Mouse (Mus musculus): ENCODE data around the gene Dhx16.
"Not testable (repeated sequence)": the region's sequence is repeated elsewhere in the genome, so short reads cannot be mapped to it uniquely, and the experiment has no call there.

The Dhx16 gene

DNA sequence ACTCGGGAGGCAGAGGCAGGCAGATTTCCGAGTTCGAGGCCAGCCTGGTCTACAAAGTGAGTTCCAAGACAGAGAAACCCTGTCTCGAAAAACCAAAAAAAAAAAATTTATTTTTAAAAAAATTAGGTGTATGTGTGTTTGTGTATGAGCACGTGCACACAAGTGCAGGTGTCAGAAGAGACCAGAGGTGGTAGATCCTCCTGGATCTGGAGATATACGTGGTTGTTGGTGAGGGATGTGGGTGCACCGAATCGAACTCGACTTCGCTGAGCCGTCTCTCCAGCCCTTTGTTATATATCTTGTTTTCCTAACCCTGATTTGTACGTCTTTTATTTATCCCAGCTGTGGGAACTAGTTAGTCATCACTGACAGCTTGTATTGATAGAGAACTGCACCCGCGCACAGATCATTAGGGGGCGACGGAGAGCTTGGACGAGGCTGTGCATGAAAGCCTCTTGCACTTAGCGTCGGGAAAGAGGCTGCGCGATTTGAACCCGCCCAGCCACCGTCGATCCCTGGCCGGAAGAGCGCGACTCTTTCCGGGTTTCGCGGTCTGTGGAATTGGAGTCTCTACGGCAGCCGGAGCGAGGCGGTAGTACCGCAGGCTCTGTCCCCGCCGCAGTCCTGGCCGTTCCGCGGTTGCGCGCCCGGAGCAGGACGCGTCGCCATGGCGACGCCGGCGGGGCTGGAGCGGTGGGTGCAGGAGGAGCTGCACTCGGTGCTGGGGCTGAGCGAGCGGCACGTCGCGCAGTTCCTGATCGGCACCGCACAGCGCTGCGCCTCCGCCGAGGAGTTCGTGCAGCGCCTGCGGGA lies at the start of gene Dhx16:
Gene Dhx16 (plus strand): TSS at position 575 of the 813 bp plus-strand sequence.
- DNase-seq = peak; percentile 97

DNA sequence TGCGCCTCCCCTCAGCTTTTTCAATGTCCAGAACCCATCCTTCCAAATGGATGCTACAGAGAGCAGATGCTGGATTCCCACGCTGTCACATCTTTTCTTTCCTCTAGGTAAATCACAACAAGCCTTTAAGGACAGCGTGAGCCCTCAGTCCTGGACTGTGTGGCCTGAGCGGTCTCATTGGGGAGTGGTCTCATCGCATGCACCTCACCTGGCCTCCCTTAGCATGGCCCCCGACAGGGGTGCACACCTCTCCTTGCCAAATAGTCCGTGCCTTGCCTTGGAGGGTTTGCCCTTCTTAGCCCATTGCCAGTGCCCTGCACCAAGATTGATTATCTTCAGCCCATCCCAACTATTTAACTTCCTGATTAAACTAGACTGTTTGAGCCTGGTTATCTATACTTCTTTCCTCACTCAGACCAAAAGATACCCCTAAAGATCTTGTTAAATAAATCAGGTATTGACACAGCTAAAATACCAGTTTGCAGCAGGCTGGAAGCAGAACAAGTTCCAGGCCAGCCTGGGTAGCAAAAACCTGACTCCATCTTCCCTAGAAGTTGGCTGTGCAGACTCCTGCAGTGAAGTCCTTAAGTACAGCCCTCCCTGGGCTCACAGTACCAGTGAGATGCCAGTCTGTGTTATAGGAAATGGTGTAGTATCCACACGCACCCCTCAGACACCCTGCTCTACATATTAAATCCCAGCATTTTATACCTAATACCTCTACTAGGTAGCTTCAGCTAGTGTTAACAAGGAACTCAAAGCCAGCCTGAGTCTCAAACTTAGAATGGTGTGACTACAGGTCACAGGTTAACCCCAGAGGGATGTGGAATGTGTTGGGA lies 47.0 kb upstream of the Dhx16 start:
- DNase-seq = no peak

DNA sequence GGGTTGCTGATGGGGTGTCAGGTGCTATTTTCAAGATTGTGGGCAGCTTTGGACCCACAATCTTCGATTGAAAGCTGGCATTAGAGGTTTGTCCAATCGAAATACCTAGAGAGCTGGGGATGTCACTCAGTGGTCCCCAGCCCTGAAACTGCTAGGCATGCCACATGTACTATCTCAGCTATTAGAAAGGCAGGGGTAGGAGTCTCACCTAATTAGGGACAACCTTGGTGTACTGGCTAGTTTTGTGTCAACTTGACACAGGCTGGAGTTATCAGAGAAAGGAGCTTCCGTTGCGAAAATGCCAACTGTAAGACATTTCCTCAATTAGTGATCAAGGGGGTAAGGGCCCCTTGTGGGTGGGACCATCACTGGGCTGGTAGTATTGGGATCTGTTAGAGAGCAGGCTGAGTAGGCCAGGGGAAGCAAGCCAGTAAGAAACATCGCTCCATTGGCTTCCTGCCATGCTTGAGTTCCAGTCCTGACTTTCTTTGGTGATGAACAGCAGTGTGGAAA lies 46.3 kb upstream of the Dhx16 start:
- no peak for DNase-seq

DNA sequence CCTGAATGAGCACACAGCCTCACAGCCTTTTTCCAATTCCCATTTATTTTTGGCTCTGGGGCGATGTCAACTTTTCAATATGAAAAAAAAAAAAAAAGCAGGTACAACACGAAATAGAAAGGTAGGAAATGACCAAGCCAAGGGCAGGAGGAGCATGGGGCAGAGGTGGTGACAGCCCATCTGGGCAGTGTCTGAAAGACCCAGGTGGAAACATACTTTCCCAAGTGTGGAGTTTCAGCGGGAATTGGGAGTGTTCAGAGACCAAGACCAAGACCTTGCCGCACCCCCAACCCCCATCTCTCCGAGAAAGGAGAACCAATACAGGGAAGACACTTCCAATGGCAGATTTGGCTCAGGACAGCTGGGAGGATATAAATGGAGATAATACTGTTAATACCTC lies 45.7 kb upstream of the Dhx16 start:
- DNase-seq = no peak

DNA sequence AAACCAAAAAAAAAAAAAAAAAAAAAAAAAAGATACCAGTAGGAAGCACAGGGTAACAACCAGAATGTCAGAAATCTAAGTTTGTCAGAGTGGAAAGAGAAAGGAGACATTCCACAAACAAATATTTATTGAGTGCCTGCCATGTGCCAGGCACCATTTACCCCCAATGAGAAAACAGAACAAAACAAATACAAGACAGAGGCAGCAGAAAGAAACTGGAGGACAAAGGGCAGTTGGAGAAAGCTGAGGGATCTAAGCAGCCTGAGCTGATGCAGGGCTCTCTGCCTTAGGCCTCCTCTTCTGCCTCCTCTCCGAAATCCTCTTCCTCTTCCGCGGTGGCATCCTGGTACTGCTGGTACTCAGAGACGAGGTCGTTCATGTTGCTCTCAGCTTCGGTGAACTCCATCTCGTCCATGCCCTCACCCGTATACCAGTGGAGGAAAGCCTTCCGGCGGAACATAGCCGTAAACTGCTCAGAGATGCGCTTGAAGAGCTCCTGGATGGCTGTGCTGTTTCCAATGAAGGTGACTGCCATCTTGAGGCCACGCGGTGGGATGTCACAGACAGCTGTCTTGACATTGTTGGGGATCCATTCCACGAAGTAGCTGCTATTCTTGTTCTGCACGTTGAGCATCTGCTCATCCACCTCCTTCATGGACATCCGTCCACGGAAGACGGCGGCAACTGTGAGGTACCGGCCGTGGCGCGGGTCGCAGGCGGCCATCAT lies 44.8 kb upstream of the Dhx16 start:
- no peak for DNase-seq

DNA sequence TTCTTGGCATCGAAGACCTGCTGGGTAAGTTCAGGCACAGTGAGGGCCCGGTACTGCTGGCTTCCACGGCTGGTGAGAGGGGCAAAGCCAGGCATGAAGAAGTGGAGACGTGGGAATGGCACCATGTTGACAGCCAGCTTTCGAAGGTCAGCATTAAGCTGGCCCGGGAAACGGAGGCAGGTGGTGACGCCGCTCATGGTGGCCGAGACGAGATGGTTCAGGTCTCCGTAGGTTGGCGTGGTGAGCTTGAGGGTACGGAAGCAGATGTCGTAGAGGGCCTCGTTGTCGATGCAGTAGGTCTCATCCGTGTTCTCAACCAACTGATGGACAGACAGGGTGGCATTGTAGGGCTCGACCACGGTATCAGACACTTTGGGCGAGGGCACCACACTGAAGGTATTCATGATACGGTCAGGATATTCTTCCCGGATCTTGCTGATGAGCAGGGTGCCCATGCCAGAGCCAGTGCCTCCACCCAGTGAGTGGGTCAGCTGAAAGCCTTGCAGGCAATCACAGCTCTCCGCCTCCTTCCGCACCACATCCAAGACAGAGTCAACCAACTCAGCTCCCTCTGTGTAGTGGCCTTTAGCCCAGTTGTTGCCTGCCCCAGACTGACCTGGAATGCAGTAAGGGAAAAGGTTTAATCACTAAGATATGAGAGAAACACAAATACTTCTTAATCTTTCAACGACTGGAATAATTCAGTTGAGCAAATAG lies 44.0 kb upstream of the Dhx16 start:
- DNase-seq = no peak

DNA sequence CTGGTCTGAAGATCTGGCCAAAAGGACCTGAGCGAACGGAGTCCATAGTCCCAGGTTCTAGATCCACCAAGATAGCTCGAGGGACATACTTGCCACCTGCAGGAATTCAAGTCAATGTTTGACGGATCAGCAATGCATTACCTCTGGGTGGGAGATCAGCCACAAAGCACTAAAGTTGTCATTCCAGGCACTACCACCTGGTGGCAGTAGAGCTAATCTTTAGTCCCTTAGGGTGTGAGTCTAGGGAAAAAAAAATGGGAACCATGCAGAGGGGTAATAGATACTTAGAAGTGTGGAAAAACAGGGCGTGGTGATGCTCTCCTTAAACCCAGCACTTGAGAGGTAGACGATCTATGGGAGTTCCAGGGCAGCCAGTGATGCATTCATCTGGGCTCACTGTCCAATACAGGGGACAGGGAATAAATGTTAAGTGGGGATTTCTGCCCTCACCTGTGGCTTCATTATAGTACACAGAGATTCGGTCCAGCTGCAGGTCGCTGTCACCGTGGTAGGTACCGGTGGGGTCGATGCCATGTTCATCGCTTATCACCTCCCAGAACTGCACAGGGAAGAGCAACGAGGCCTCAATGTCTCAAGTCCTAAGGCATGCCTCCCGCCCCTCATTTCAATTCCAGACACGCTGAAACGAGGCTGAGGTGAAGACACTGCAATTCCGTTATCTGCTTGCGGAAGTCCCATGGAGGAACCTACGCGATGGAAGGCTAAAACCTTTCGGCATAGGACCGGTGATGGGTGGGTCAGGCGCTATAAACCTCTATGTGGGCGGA lies 43.2 kb upstream of the Dhx16 start:
- peak; percentile 90 for DNase-seq

DNA sequence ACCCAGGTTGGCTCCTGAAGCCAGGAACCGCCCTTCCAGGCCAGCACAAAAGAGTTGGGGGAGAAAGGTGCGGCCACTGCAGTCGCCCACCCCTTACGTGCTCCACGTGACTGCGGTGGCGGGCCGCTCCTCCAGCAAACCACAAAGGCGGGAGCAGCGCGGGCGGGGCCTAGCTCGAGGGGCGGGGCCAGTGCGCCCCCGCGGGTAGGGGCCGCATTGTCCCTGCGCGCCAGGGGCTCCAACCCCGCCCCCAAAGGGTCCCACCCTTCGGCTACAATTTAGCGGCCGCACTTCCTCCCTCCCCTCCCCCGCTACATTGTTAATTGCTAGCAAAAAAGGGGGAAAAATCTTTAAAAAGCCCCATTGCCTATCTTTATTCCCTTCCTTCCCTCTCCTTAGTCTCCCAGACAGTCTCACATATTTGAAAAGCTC lies 42.6 kb upstream of the Dhx16 start:
- peak; percentile 90 for DNase-seq

DNA sequence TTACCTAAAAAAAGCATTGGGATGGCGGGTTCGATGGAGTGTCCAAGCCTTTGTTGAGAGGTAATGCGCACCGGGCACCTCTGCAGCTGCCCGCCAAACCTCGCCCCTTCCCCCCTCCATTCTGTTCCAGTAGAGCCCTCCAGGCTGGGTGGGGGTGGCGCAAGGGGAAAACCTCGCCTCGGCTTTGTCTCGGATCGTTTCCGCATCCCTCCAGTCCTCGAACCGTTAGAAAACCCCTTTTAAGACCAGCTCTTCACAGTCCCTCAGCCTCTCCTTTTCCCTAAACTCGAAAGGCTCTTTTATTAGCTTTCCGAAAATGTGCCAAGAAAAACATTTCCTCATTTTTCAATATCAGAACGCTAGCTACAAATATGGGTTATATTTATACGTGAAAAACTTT lies 42.1 kb upstream of the Dhx16 start:
- no peak for DNase-seq

DNA sequence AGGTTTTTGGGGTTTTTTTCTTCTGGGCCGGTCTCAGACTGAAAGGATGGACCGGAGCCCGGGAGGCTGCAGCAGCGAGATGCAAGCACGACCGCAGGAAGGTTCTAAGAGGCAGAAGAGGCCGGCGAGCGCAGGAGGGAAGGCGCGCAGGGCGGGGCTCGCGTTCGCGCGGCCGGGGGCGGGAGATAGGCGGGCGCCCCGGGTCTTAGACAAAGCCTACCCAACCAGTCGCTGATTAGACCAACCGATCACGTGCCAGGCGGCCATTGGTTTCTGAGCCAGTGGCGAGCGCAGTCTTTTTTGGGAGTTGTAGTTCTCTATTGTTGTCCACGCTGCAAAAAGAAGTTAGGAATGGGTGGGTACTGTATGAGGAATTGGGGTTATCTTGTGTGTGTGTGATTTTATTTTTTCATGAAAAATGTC lies 41.5 kb upstream of the Dhx16 start, which contains the start of gene Tubb5:
Gene Tubb5 (minus strand): TSS at position 185 of the 423 bp plus-strand sequence.
- DNase-seq = peak; percentile 98

DNA sequence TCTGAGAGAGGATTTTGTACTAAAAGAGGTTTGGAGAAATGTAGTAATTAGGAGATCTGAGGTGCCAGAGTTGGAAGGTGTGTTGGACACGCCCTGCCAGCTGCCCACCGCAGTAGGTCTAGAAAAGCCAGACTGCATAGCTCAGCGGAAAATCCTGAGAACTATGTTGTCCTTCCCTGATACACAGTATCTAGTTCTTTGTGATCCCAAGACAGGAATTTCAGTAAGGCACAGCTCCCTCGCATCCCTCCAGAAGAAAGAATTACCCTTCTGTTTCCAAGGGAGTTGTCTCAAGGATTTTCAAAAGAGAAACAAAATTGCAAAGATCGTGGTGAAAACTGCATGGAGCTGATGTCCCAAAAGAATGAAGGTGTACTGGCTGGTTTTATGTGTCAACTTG lies 41.0 kb upstream of the Dhx16 start:
- no peak for DNase-seq

DNA sequence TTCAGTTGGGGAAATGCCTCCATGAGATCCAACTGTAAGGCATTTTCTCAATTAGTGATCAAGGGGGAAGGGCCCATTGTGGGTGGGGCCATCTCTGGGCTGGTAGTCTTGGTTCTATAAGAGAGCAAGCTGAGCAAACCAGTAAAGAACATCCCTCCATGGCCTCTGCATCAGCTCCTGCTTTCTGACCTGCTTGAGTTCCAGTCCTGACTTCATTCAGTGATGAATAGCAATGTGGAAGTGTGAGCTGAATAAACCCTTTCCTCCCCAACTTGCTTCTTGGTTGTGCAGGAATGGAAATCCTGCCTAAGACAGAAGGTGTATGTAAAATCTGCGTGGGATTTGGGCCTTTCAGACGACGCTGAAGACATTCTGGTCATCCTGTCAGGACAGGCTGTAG lies 40.6 kb upstream of the Dhx16 start:
- not testable (repeated sequence) for DNase-seq

DNA sequence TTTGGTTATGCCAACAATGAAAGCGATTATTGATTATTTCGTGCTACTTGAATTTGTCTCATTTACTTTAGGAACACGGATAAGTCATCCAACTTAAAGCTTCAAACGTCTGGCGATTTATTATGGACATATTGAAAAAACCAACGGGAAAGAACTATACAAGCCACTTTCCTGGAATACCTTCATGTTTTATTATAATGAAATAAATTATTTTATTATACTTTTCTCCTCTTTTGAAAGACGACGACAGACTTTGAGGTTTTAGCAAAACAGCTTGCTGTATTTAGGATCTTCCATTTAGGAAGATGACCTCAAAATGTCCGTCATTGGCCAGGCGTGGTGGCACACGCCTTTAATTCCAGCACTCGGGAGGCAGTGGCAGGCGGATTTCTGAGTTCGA lies 39.1 kb upstream of the Dhx16 start:
- DNase-seq = no peak

DNA sequence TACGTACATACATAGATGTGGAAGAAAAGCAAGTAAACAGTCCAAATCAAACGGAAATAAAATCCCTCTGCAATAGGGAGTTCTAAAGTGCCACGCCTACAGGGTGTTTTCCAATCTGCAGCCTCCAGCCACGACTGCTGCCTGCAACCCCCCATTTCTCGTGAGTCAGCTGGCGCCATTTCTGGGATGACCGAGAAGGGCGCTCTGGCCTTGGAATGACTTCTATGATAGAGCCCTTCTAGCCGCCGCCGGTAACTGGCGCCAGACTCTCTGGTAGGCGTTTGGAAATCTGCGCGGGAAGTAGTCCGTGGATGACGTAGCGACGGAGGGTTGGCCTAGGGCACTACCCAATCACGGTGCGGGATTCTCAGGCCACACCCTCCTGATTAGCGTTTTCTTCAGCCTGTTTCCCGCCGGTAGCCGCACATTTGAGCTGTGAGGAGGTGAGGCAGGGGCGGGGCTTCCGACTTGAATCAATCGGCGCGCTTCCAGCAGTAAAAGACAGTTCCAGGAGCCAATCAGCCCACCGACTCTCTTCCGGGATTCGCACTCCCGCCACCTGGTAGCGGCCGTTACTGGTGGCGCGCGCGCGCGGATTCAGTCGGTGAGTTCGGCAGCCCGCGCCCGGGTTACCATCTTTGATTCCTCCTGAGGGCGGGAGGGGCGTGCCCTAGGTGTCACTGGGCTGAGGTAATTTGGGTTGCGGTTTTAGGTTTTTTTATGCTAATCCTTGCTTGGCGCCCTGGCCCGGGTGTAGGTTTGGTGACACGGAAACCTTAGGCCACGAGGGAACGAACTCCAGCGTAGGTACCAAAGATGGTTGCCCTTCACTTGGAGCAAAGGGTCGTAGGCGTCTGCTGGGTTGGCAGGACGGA lies 38.3 kb upstream of the Dhx16 start, which contains the start of gene Mdc1:
Gene Mdc1 (plus strand): TSS at position 440 of the 875 bp plus-strand sequence.
- peak; percentile 100 for DNase-seq

DNA sequence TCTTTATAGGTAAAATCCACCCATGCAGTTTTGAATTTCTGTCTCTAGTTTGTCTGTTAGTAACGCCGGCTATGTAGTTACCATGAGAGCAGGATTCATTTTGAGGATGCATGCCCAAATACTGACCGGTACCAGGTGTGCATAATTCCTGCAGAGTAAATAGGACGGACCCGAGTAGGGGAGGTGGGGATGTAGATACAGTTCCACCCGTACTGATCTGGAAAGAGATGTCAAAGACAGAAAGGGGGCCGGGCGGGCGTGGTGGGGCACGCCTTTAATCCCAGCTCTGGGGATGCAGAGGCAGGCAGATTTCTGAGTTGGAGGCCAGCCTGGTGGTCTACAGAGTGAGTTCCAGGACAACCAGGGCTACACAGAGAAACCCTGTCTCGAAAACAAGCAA lies 37.6 kb upstream of the Dhx16 start:
- no peak for DNase-seq

DNA sequence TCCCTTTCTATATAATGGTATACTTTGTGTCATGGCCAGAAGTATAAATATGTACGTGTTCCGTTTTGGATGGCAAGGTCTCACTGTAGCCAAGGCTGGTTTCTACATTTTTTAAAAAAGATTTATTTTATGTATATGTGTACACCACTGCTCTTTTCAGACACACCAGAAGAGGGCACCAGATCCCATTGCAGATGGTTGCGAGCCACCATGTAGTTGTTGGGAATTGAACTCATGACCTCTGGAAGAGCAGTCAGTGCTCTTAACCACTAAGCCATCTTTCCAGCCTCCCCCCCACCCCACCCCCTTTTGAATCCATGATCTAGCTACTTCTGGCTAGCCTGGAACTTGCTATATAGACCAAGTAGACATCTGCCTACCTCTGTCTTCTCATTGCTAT lies 36.1 kb upstream of the Dhx16 start:
- DNase-seq = no peak

DNA sequence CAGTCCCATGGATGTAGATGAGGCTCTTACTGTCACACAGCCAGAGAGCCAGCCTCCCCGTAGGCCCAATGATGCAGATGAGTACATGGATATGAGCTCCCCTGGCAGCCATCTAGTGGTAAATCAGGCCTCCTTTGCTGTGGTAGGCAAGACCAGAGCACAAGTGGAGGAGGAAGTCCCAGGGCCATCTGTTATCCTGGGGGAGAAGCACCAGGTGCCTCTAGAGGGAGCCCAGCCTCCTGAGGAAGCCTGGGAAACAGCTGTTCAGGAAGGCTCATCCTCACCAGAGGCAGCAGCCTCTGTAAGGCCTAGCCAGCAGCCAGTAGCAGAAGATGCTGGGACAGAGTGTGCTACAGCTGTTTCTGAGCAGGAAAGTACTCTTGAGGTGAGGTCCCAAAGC lies 31.5 kb upstream of the Dhx16 start:
- peak; percentile 72 for DNase-seq

DNA sequence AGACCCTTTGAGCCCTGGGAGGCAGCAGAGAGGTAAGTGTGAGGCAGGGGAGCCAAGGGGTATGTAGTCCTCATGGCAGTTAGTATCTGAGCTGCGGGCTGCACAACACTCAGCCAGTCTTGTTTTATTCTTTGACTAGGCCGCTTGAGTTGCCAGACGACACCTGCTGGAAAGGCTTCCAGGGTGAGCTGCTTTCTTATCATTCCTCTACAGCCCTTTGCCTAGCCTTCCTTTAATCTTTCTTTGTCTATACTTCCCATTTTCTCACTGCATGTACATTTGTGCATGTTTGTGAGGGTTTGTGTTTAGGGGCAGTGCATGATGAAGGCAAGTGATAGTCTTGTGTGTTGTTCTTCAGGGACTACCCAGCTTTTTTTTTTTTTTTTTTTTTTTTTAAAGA lies 28.6 kb upstream of the Dhx16 start:
- no peak for DNase-seq

DNA sequence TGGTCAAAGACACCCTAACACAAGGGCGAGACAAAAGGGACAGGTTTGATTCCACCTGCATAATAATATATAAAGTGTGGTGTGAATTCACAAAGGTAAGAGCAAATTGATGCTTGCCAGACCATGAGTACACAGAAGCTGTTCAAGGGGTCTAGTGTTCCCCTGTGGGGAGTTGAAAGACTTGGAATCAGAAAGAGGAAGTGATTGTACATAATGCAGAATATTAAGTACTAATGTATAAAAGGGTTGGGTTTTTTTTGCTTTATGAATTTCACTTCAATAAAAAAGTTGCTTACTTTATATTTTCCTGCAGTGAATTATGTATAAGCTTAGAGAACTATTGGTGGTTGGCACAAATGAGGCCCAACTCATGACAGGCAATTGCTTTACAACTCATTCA lies 20.2 kb upstream of the Dhx16 start:
- no peak for DNase-seq

DNA sequence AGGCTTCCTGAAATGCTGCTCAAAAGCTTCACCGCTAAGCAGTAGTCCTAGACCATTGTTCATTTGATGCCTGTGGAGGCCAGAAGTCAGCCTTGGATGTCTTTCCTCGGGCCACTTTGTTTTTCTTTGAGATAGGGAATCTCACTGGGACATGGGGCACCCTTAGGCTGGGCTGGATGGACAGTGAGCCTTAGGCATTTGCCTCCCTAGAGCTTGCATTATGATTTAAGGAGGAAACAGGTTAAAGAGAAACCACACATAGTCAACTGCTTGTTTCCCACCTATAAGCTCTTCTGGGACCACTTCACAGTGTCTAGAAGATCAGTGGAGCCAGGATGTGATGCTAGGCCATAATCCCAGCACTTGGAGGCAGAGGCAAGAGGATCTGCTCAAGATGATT lies 19.8 kb upstream of the Dhx16 start:
- DNase-seq = no peak

All from right cerebral cortex, adult 18-20 months (tissue).